Mouse (Mus musculus) lung, embryonic 16.5 days (tissue): ENCODE measurements at regions not wholly inside any gene's neighbourhood (a gene's known extent, or its start where the extent isn't known, plus 50 kb on each side); places are given as distances from the start of the nearest gene placed in this dataset.

Experiments used
- ATAC-seq: fragments of 200-750 bp; cut with Nextera tagmentation; 2 replicates; pipeline ENCODE4 v1.8.0; 2017; ENCODE audit warnings: low read depth, mild to moderate bottlenecking, moderate library complexity
- H3K27ac ChIP-seq: fragments of 300-500 bp; sonication (generic); 2 replicates; pipeline ENCODE4 v1.5.1; 2014; ENCODE audit warnings: mild to moderate bottlenecking, control low read depth, low read length
- H3K27me3 ChIP-seq: fragments of 300-500 bp; sonication (generic); 2 replicates; pipeline ENCODE4 v1.6.1; 2014; ENCODE audit warnings: low read depth, low read length, mixed read lengths; ENCODE audit not compliant: control insufficient read depth, insufficient read depth
- H3K36me3 ChIP-seq: fragments of 300-500 bp; sonication (generic); 2 replicates; pipeline ENCODE4 v1.6.1; 2014; ENCODE audit warnings: low read length; ENCODE audit not compliant: control insufficient read depth, insufficient read depth
- H3K4me1 ChIP-seq: fragments of 300-500 bp; sonication (generic); replicated peaks from 2 replicates; pipeline ENCODE4 v1.6.1; 2014; ENCODE audit warnings: low read length, mixed read lengths; ENCODE audit not compliant: control insufficient read depth, insufficient read depth
- H3K4me2 ChIP-seq: fragments of 300-500 bp; sonication (generic); 2 replicates; pipeline ENCODE4 v1.6.1; 2014; ENCODE audit warnings: low read depth, low read length, control low read depth
- H3K4me3 ChIP-seq: fragments of 300-500 bp; sonication (generic); 2 replicates; pipeline ENCODE4 v1.5.1; 2014; ENCODE audit warnings: mild to moderate bottlenecking, low read length, control low read depth
- H3K9ac ChIP-seq: fragments of 300-500 bp; sonication (generic); 2 replicates; pipeline ENCODE4 v1.6.1; 2014; ENCODE audit warnings: low read length, control low read depth
- H3K9me3 ChIP-seq: fragments of 300-500 bp; sonication (generic); 2 replicates; pipeline ENCODE4 v1.6.1; 2016; ENCODE audit warnings: low read length; ENCODE audit not compliant: control insufficient read depth
- WGBS: fragments of 180-500 bp; shearing (Covaris S2); extraction: QIAGEN DNeasy Blood & Tissue Kit; methylation state at CpG from one replicate; pipeline ENCODE4 v1.1.7; 2014; 5-methylcytosine and 5-hydroxymethylcytosine counted together

GRCm38 (mm10) chr1:19918762-19919161, 699.1 kb downstream of the Pkhd1 start:
- Histone ChIP-seq H3K4me2 (no peak overlapping the region), H3K4me1 (no peaks in the 10 kb centered on the region), H3K27me3 (no peaks in the 10 kb centered on the region), H3K27ac (no peak overlapping the region), H3K4me3 (no peak overlapping the region), H3K36me3 (no peaks in the 10 kb centered on the region), H3K9ac (no peak overlapping the region), H3K9me3 (no peaks in the 10 kb centered on the region; the same call in 1 of the 2 replicates)
- 69% methylated on average over 4 of the region's 4 CpGs for WGBS
- no peak for ATAC-seq

- Histone ChIP-seq H3K36me3 (no peaks in the 10 kb centered on the region), H3K4me3 (no peak overlapping the region), H3K4me1 (no peaks in the 10 kb centered on the region), H3K27ac (no peak overlapping the region), H3K9ac (no peak overlapping the region), H3K4me2 (no peak overlapping the region), H3K9me3 (no peaks in the 10 kb centered on the region), H3K27me3 (no peaks in the 10 kb centered on the region)
- ATAC-seq: no peak
- 93% methylated on average over 1 of the region's 1 CpGs for WGBS
Observed at GRCm38 (mm10) chr1:19927192-19927591, 690.7 kb downstream of the Pkhd1 start.

- Histone ChIP-seq H3K36me3 (no peaks in the 10 kb centered on the region), H3K27me3 (no peaks in the 10 kb centered on the region), H3K9ac (no peak overlapping the region), H3K4me2 (no peak overlapping the region), H3K27ac (no peak overlapping the region), H3K9me3 (no peaks in the 10 kb centered on the region), H3K4me3 (no peak overlapping the region), H3K4me1 (no peaks in the 10 kb centered on the region)
- 44% methylated on average over 5 of the region's 5 CpGs for WGBS
- ATAC-seq: no peak
Observed at GRCm38 (mm10) chr1:19927736-19928327, 690.0 kb downstream of the Pkhd1 start.

GRCm38 (mm10) chr1:19951050-19951679, 666.7 kb downstream of the Pkhd1 start:
- Histone ChIP-seq H3K4me1 (no peaks in the 10 kb centered on the region), H3K36me3 (no peaks in the 10 kb centered on the region), H3K9ac (no peak overlapping the region), H3K4me3 (no peak overlapping the region), H3K27me3 (no peaks in the 10 kb centered on the region), H3K27ac (no peak overlapping the region), H3K9me3 (no peaks in the 10 kb centered on the region), H3K4me2 (no peak overlapping the region)
- WGBS: 60% methylated on average over 7 of the region's 7 CpGs
- ATAC-seq: no peak

GRCm38 (mm10) chr1:19951680-19952248, 666.1 kb downstream of the Pkhd1 start:
- no peak for ATAC-seq
- Histone ChIP-seq H3K27ac (no peak overlapping the region), H3K4me2 (no peak overlapping the region), H3K9me3 (no peaks in the 10 kb centered on the region), H3K4me3 (no peak overlapping the region), H3K27me3 (no peaks in the 10 kb centered on the region), H3K36me3 (no peaks in the 10 kb centered on the region), H3K4me1 (no peaks in the 10 kb centered on the region), H3K9ac (no peak overlapping the region)
- WGBS: 67% methylated on average over 8 of the region's 8 CpGs

GRCm38 (mm10) chr1:19973364-19973763, 644.5 kb downstream of the Pkhd1 start:
- Histone ChIP-seq H3K4me1 (no peaks in the 10 kb centered on the region), H3K9ac (no peak overlapping the region), H3K4me2 (no peak overlapping the region), H3K27ac (no peak overlapping the region), H3K9me3 (no peaks in the 10 kb centered on the region), H3K27me3 (no peaks in the 10 kb centered on the region), H3K36me3 (no peaks in the 10 kb centered on the region), H3K4me3 (no peak overlapping the region)
- WGBS: 55% methylated on average over 4 of the region's 4 CpGs
- no peak for ATAC-seq

GRCm38 (mm10) chr1:19973981-19974380, 643.9 kb downstream of the Pkhd1 start:
- no peak overlapping the region for H3K4me3 ChIP-seq
- H3K4me1 ChIP-seq: no peaks in the 10 kb centered on the region
- WGBS: 21% methylated on average over 2 of the region's 2 CpGs
- ATAC-seq: no peak
- no peaks in the 10 kb centered on the region for H3K9me3 ChIP-seq
- no peak overlapping the region for H3K4me2 ChIP-seq
- H3K9ac ChIP-seq: no peak overlapping the region
- no peaks in the 10 kb centered on the region for H3K27me3 ChIP-seq
- H3K27ac ChIP-seq: no peak overlapping the region
- no peaks in the 10 kb centered on the region for H3K36me3 ChIP-seq

- Histone ChIP-seq H3K27ac (no peak overlapping the region), H3K4me3 (no peak overlapping the region), H3K9me3 (no peaks in the 10 kb centered on the region), H3K27me3 (no peaks in the 10 kb centered on the region), H3K9ac (no peak overlapping the region), H3K36me3 (no peaks in the 10 kb centered on the region), H3K4me1 (no peaks in the 10 kb centered on the region), H3K4me2 (no peak overlapping the region)
- no peak for ATAC-seq
Observed at GRCm38 (mm10) chr1:19975436-19975835, 642.4 kb downstream of the Pkhd1 start.

GRCm38 (mm10) chr1:19981189-19981588, 636.7 kb downstream of the Pkhd1 start:
- no peak overlapping the region for H3K4me2 ChIP-seq
- H3K36me3 ChIP-seq: no peaks in the 10 kb centered on the region
- H3K27me3 ChIP-seq: no peaks in the 10 kb centered on the region
- no peak overlapping the region for H3K9ac ChIP-seq
- H3K4me3 ChIP-seq: no peak overlapping the region
- no peaks in the 10 kb centered on the region for H3K4me1 ChIP-seq
- no peak for ATAC-seq
- WGBS: 89% methylated on average over 1 of the region's 1 CpGs
- no peaks in the 10 kb centered on the region for H3K9me3 ChIP-seq
- no peak overlapping the region for H3K27ac ChIP-seq
